ENCODE assay signal across 12 mouse cellular contexts in the genomic region with DNA sequence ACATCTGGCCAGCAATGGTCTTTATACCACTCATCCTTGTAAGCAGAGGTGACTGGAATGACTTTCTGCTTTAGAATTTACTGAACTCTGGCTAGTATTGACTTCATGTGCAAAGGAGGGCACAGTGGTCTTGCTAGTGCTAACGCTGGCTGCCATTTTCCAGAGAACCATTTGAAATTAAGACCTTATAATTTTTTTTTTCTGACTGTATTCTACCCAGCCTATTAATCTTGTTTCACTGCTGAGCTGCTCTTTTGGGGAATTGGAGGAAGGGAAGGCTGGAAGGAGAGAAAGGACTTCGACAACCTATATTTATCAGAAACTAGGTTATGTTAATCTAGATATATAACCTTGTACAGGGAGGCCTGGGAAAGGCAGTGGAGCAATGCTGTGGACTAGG. TPM values are rescaled to one million over a fixed set of nuclear protein-coding genes. Genes with fewer than 3 reads are reported as not detected.
A peak's percentile ranks its signal among the peaks of the same experiment; 100 is the strongest.
DNase-seq lines count a peak whose midpoint lies in the region; ATAC-seq and TF ChIP-seq lines count a peak whose summit lies in the region.
"Had no signal": no experiment of that assay in that cellular context is flagged by ENCODE, and none has a peak within 500 bp of the region (broad histone marks: within the 10 kb centered on the region; RNA-seq: fewer than 3 reads in every experiment).

No protein-coding gene starts in this region.

- no peaks in the 10 kb centered on the region for H3K27me3 ChIP-seq in kidney, postnatal 0 days (ENCODE audit: insufficient read depth, low read length)
- H3K27me3 ChIP-seq in embryonic facial prominence, embryonic 10.5 days (replicated peaks; ENCODE audit: low read depth, poor library complexity, severe bottlenecking): no peaks in the 10 kb centered on the region
- no peaks in the 10 kb centered on the region for H3K27me3 ChIP-seq in forebrain, postnatal 0 days (ENCODE audit: insufficient read depth, low read length)
- H3K27me3 ChIP-seq in midbrain, embryonic 10.5 days (ENCODE audit: low read depth, poor library complexity, severe bottlenecking): no peaks in the 10 kb centered on the region

- no peaks in the 10 kb centered on the region for H3K9me3 ChIP-seq in kidney, postnatal 0 days (replicated peaks; ENCODE audit: low read length)
- no peaks in the 10 kb centered on the region for H3K9me3 ChIP-seq in embryonic facial prominence, embryonic 10.5 days
- no peaks in the 10 kb centered on the region for H3K9me3 ChIP-seq in forebrain, postnatal 0 days (ENCODE audit: low read length)
- no peaks in the 10 kb centered on the region for H3K9me3 ChIP-seq in midbrain, embryonic 10.5 days (replicated peaks)

- no peak for DNase-seq in kidney, postnatal 0 days (ENCODE audit: low spot score)
- no peak for DNase-seq in kidney, postnatal 4 days
- no peak for DNase-seq in embryonic facial prominence, embryonic 10.5 days (ENCODE audit: low spot score)
- no peak for DNase-seq in forebrain, postnatal 0 days
- DNase-seq in midbrain, embryonic 10.5 days (ENCODE audit: low spot score): no peak
- no peak for DNase-seq in right cerebral cortex, postnatal 14 days
- DNase-seq in right cerebral cortex, postnatal 10 days (ENCODE audit: low spot score in 2 of 2): no peak
- no peak for DNase-seq in layer of hippocampus, postnatal 36 days
- DNase-seq: gastrocnemius, postnatal 10 days; thymus, postnatal 36 days had no signal

- H3K27ac ChIP-seq in kidney, postnatal 0 days: no peak overlapping the region
- H3K27ac ChIP-seq in embryonic facial prominence, embryonic 10.5 days (replicated peaks): no peak overlapping the region
- H3K27ac ChIP-seq in forebrain, postnatal 0 days (ENCODE audit: low read depth, low read length): no peak overlapping the region
- no peak overlapping the region for H3K27ac ChIP-seq in midbrain, embryonic 10.5 days (replicated peaks)

- H3K4me3 ChIP-seq in kidney, postnatal 0 days (replicated peaks; ENCODE audit: low read depth, low read length): peak overlapping the region; percentile 95; the same call in 1 of the 2 replicates
- H3K4me3 ChIP-seq in embryonic facial prominence, embryonic 10.5 days: peak overlapping the region; percentile 87; the same call in 1 of the 2 replicates
- H3K4me3 ChIP-seq in forebrain, postnatal 0 days (ENCODE audit: low read depth, low read length): no peak overlapping the region
- H3K4me3 ChIP-seq in midbrain, embryonic 10.5 days: peak overlapping the region; percentile 80; the same call in 1 of the 2 replicates

- H3K4me1 ChIP-seq in kidney, postnatal 0 days (replicated peaks; ENCODE audit: insufficient read depth, low read length): peaks cover 23% of the 10 kb centered on the region; the same call in 1 of the 2 replicates
- H3K4me1 ChIP-seq in embryonic facial prominence, embryonic 10.5 days: peaks cover 34% of the 10 kb centered on the region
- H3K4me1 ChIP-seq in forebrain, postnatal 0 days (ENCODE audit: insufficient read depth): peaks cover 16% of the 10 kb centered on the region; the same call in 1 of the 2 replicates
- peaks cover 32% of the 10 kb centered on the region for H3K4me1 ChIP-seq in midbrain, embryonic 10.5 days

- 56% methylated on average over 2 of the region's 2 CpGs for WGBS in kidney, postnatal 0 days
- 96% methylated on average over 2 of the region's 2 CpGs for WGBS in embryonic facial prominence, embryonic 10.5 days
- 86% methylated on average over 2 of the region's 2 CpGs for WGBS in forebrain, postnatal 0 days
- WGBS in midbrain, embryonic 10.5 days: 92% methylated on average over 2 of the region's 2 CpGs

- H3K36me3 ChIP-seq in kidney, postnatal 0 days (ENCODE audit: insufficient read depth, low read length): no peaks in the 10 kb centered on the region
- peaks cover 19% of the 10 kb centered on the region for H3K36me3 ChIP-seq in embryonic facial prominence, embryonic 10.5 days (replicated peaks)
- H3K36me3 ChIP-seq in forebrain, postnatal 0 days (ENCODE audit: insufficient read depth): peaks cover 10% of the 10 kb centered on the region; the same call in 1 of the 2 replicates
- H3K36me3 ChIP-seq in midbrain, embryonic 10.5 days: peaks cover 16% of the 10 kb centered on the region

- TF ChIP-seq CTCF in kidney, postnatal 0 days (IDR thresholded peaks at IDR 0.05; ENCODE audit: low read depth): no peak
- TF ChIP-seq CTCF in forebrain, postnatal 0 days (IDR thresholded peaks at IDR 0.05; ENCODE audit: low read depth): no peak

- no peak for ATAC-seq in kidney, postnatal 0 days (replicated peaks; ENCODE audit: low FRiP score, low read depth)
- ATAC-seq in forebrain, postnatal 0 days: no peak

- no peak overlapping the region for H3K9ac ChIP-seq in kidney, postnatal 0 days (ENCODE audit: low read depth, low read length)
- peak overlapping the region; percentile 93; the same call in 1 of the 2 replicates for H3K9ac ChIP-seq in forebrain, postnatal 0 days

- H3K4me2 ChIP-seq in kidney, postnatal 0 days (ENCODE audit: low read length): peak overlapping the region; percentile 88
- peak overlapping the region; percentile 52 for H3K4me2 ChIP-seq in forebrain, postnatal 0 days (ENCODE audit: low read depth)

RNA-seq across cellular contexts. Expression of a gene that starts 2.1 kb away (rescaled TPM):
- polyA plus RNA-seq in kidney, postnatal 0 days (2015; fragmentation: Nextera tagmentation; extraction: Ambion mirVana): 12.2 and 12.7 TPM in 2 replicates
- 13.2 and 15.2 TPM in 2 replicates for polyA plus RNA-seq in embryonic facial prominence, embryonic 10.5 days (2016; fragmentation: Nextera tagmentation; extraction: Ambion mirVana)
- 8.8 and 12.8 TPM in 2 replicates for total RNA-seq in forebrain, postnatal 0 days (2014; rRNA removed)
- polyA plus RNA-seq in forebrain, postnatal 0 days (2015; fragmentation: Nextera tagmentation; extraction: Ambion mirVana): 14.6 and 16.2 TPM in 2 replicates
- 17.0 and 18.0 TPM in 2 replicates for polyA plus RNA-seq in midbrain, embryonic 10.5 days (2016; fragmentation: Nextera tagmentation; extraction: Ambion mirVana)
- total RNA-seq in layer of hippocampus, postnatal 36 days (2021): 1 to 10 TPM; 7.9 to 9.9 TPM

RNA-seq across cellular contexts. Expression of a gene that starts 5.7 kb away (rescaled TPM):
- 42.4 and 45.1 TPM in 2 replicates for polyA plus RNA-seq in kidney, postnatal 0 days (2015; fragmentation: Nextera tagmentation; extraction: Ambion mirVana)
- polyA plus RNA-seq in embryonic facial prominence, embryonic 10.5 days (2016; fragmentation: Nextera tagmentation; extraction: Ambion mirVana): 64.9 and 71.3 TPM in 2 replicates
- 200 and 230 TPM in 2 replicates for total RNA-seq in forebrain, postnatal 0 days (2014; rRNA removed)
- polyA plus RNA-seq in forebrain, postnatal 0 days (2015; fragmentation: Nextera tagmentation; extraction: Ambion mirVana): 76.4 and 110 TPM in 2 replicates
- polyA plus RNA-seq in midbrain, embryonic 10.5 days (2016; fragmentation: Nextera tagmentation; extraction: Ambion mirVana): 73.5 and 89.6 TPM in 2 replicates
- 100 to 1,000 TPM; 329 to 361 TPM for total RNA-seq in layer of hippocampus, postnatal 36 days (2021)

RNA-seq across cellular contexts. Expression of a gene that starts 18.0 kb away (rescaled TPM):
- polyA plus RNA-seq in kidney, postnatal 0 days (2015; fragmentation: Nextera tagmentation; extraction: Ambion mirVana): 0.08 TPM in 1 of 2 replicates, not detected in the other
- 0.09 and 0.37 TPM in 2 replicates for polyA plus RNA-seq in embryonic facial prominence, embryonic 10.5 days (2016; fragmentation: Nextera tagmentation; extraction: Ambion mirVana)
- not detected in 2 replicates for total RNA-seq in forebrain, postnatal 0 days (2014; rRNA removed)
- not detected in 2 replicates for polyA plus RNA-seq in forebrain, postnatal 0 days (2015; fragmentation: Nextera tagmentation; extraction: Ambion mirVana)
- 0.12 and 0.21 TPM in 2 replicates for polyA plus RNA-seq in midbrain, embryonic 10.5 days (2016; fragmentation: Nextera tagmentation; extraction: Ambion mirVana)
- total RNA-seq in layer of hippocampus, postnatal 36 days (2021): not detected
- total RNA-seq: left cerebral cortex, postnatal 36 days had no signal
- polyA plus RNA-seq: small intestine, adult 2 months had no signal
